In genomic region chr16:18378489-18378888, GRCm38 (mm10) we compare ENCODE assay signal across 10 mouse cellular contexts.
"Had no signal": no experiment of that assay in that cellular context is flagged by ENCODE, and none has a peak within 500 bp of the region (broad histone marks: within the 10 kb centered on the region; RNA-seq: fewer than 3 reads in every experiment).

No protein-coding gene starts in this region.

- H3K9ac ChIP-seq: limb, embryonic 15.5 days; liver, embryonic 13.5 days had no signal

- H3K27me3 ChIP-seq: limb, embryonic 15.5 days; liver, embryonic 13.5 days had no signal

- H3K36me3 ChIP-seq: limb, embryonic 15.5 days; liver, embryonic 13.5 days had no signal

- ATAC-seq: intestine, embryonic 16.5 days had no signal

- H3K4me2 ChIP-seq: limb, embryonic 15.5 days; liver, embryonic 13.5 days had no signal

- H3K9me3 ChIP-seq: limb, embryonic 15.5 days; liver, embryonic 13.5 days had no signal

- H3K4me3 ChIP-seq: limb, embryonic 15.5 days; liver, embryonic 13.5 days; myocyte had no signal

- H3K27ac ChIP-seq: limb, embryonic 15.5 days; liver, embryonic 13.5 days had no signal

- DNase-seq: layer of hippocampus, adult 9-11 months; layer of hippocampus, postnatal 36 days; liver, embryonic 13.5 days; lung, adult 18-20 months; right cerebral cortex, adult 18-20 months; right cerebral cortex, postnatal 25 days; thymus, postnatal 36 days had no signal
